Mouse (Mus musculus): ENCODE data around the gene Dppa4.
A peak's percentile ranks its signal among the peaks of the same experiment; 100 is the strongest.

Gene Dppa4

DNA sequence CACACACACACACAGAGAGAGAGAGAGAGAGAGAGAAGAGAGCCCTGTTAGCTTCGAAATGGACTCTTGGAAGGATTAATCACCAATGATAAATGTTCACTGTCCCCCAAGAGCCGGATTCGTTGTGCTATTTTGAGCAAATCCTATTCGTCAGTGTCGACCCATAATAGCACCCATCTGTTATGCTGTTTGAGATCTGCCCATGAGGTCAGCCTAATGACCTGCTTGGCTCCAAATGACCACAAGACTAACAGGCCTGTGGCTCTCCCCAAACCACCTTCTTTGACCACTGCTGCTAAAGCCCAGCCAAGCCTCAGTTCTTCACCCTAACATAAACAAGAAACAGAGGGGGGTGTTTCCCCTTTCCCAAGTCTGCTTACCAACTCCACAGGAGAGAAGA lies 43.4 kb downstream of the Dppa4 start:
- DNase-seq: peak; percentile 39 to 56

DNA sequence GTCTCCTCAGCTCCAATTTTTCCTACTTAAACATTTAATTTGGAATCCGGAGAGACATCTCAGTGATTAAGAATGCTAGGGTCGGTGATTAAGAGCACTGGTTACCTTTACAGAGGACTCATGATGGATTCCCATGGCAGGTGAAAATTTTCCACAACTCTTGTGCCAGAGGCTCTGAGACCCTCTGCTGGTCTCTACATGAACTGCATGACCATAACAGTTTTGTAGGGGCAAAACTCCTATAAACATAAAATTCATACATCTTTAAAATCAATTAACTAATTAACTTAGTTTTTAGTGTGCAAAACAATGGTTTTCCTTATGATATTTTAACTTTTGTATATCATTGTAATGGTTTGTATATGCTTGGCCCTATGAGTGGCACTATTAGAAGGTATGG lies 44.9 kb downstream of the Dppa4 start:
- DNase-seq: no peak

DNA sequence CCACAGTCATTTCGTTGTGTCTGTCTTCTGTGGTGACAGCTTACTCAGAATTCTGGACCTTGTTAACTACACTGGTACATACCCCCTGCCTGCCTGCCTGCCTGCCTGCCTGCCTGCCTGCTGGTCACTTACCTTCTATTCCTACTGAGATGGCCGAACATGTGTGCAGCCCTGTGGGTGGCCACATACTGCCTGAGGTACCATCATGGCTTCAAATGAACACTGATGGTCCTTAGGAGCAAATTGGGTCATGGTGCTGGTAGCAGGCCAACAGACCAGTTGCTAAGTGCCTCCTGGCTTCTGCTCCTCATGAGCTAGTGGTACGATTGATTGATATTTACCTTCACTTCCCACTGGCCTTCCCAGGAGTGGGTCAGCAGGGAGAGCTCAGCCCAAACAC lies 48.3 kb downstream of the Dppa4 start:
- DNase-seq: no peak

DNA sequence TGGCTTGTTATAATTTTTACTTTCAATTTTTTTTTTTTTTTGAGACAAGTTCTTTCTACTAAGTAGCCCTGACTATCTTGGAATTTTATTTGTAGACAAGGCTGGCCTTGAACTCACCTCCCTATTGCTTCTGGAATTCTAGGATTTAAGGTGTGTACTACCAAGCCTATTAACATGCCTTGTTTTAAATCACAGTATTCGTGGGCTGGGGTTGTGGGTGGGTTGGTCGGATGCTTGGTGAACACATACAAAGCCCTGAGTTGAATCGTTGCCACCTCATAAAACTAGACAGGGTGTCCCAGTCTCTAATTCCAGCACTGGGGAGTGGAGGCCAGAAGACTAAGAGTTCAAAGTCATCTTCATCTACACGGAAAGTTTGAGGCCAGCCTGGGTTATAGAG lies 51.8 kb downstream of the Dppa4 start:
- no peak for DNase-seq
